In the genomic region with DNA sequence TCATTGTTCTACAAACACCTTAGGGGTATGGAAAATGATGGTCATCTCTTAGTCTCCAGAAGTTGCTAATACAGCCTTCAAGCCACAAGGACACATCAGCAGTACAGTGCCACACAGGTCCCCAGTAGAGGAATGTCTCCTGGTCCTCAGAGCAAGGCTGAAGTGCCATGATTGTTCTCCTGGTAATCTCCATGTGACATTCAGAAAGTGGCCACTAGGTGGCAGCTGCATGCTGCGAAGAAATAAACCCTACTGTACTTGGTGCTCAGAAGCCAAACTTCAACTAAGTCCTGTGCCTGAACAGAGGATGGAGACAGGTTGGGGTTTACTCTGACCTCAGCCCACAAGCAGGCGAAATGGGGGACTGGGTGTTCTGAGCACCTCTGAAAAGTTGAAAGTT, we compare ENCODE assay signal across 9 mouse cellular contexts. TPM values are rescaled to one million over a fixed set of nuclear protein-coding genes. Genes with fewer than 3 reads are reported as not detected.
DNase-seq lines count a peak whose midpoint lies in the region; ATAC-seq and TF ChIP-seq lines count a peak whose summit lies in the region.
"Had no signal": no experiment of that assay in that cellular context is flagged by ENCODE, and none has a peak within 500 bp of the region (broad histone marks: within the 10 kb centered on the region; RNA-seq: fewer than 3 reads in every experiment).

No protein-coding gene starts in this region.

- DNase-seq in MEL (ENCODE audit: low read depth, low spot score), result peak; percentile 86
- DNase-seq in c-Kit-positive CD71-negative TER-119-negative erythroid progenitor cells, embryonic 14.5 days (ENCODE audit: low read depth), result peak; percentile 79
- peak; percentile 71 for DNase-seq in forebrain, embryonic 10.5 days (ENCODE audit: extremely low spot score, low spot score)
- peak; percentile 75 for DNase-seq in layer of hippocampus, adult 9-11 months
- DNase-seq in lung, postnatal 14 days, result peak; percentile 88
- DNase-seq in retina, postnatal 1 day, result peak; percentile 86
- DNase-seq in thymus, postnatal 4 days, result peak; percentile 83

- ATAC-seq in hematopoietic stem cell, adult 5-6 weeks (replicated peaks in 1 of 2; ENCODE audit: insufficient read depth in 1 of 2, low FRiP score in 2 of 2, low TSS enrichment in 1 of 2, low read depth in 1 of 2, poor library complexity in 2 of 2, severe bottlenecking in 2 of 2), result peak; percentile 83 to 95

- H3K9me3 ChIP-seq in MEL (replicated peaks; ENCODE audit: insufficient read depth, low read length), result no peaks in the 10 kb centered on the region
- H3K9me3 ChIP-seq in forebrain, embryonic 10.5 days, result no peaks in the 10 kb centered on the region
- H3K9me3 ChIP-seq: limb, embryonic 15.5 days had no signal

- no peak overlapping the region for H3K27ac ChIP-seq in MEL (ENCODE audit: control insufficient read depth, low read depth, low read length)
- no peak overlapping the region for H3K27ac ChIP-seq in forebrain, embryonic 10.5 days
- H3K27ac ChIP-seq: limb, embryonic 15.5 days had no signal

- no peaks in the 10 kb centered on the region for H3K79me2 ChIP-seq in MEL (ENCODE audit: control insufficient read depth, insufficient read depth, low read length, poor library complexity)

- peaks cover 0 to 2% of the 10 kb centered on the region in 2 experiments; a peak in 1 of 4 replicates for H3K36me3 ChIP-seq in MEL (ENCODE audit: control insufficient read depth in 1 of 2, insufficient read depth in 2 of 2, low read length in 2 of 2)
- no peaks in the 10 kb centered on the region for H3K36me3 ChIP-seq in forebrain, embryonic 10.5 days (replicated peaks)
- H3K36me3 ChIP-seq: limb, embryonic 15.5 days had no signal

- peak; percentile 97 for TF ChIP-seq RAD21 in MEL (IDR thresholded peaks at IDR 0.05; ENCODE audit: low read depth, low read length)

- H3K4me1 ChIP-seq in MEL (ENCODE audit: control insufficient read depth in 1 of 2, insufficient read depth in 2 of 2, low read length in 2 of 2), result no peaks in the 10 kb centered on the region
- no peaks in the 10 kb centered on the region for H3K4me1 ChIP-seq in forebrain, embryonic 10.5 days
- H3K4me1 ChIP-seq: limb, embryonic 15.5 days had no signal

- no peak overlapping the region for H3K4me3 ChIP-seq in MEL (ENCODE audit: control insufficient read depth in 1 of 2, insufficient read depth in 1 of 2, low read depth in 2 of 2, low read length in 2 of 2)
- no peak overlapping the region for H3K4me3 ChIP-seq in forebrain, embryonic 10.5 days
- H3K4me3 ChIP-seq: limb, embryonic 15.5 days had no signal

- no peak overlapping the region for H3K9ac ChIP-seq in MEL (ENCODE audit: control insufficient read depth, low read depth, low read length, poor library complexity, severe bottlenecking)
- H3K9ac ChIP-seq: limb, embryonic 15.5 days had no signal

- no peaks in the 10 kb centered on the region for H3K27me3 ChIP-seq in MEL (ENCODE audit: control insufficient read depth in 1 of 2, insufficient read depth in 2 of 2, low read length in 2 of 2)
- H3K27me3 ChIP-seq in forebrain, embryonic 10.5 days (ENCODE audit: poor library complexity, severe bottlenecking), result no peaks in the 10 kb centered on the region

- TF ChIP-seq CTCF in MEL (IDR thresholded peaks at IDR 0.05 in 2 of 3, conservative IDR thresholded peaks at IDR 0.05 in 1 of 3; ENCODE audit: control insufficient read depth in 1 of 3, insufficient read depth in 1 of 3, low read depth in 2 of 3, low read length in 3 of 3, poor library complexity in 1 of 3, severe bottlenecking in 1 of 3), result peak; percentile 84 to 97 (median 90)

- WGBS in forebrain, embryonic 10.5 days, result 16% methylated on average over 2 of the region's 2 CpGs

- no peak for TF ChIP-seq POLR2A in MEL (IDR thresholded peaks at IDR 0.05; ENCODE audit: control insufficient read depth in 1 of 2, insufficient read depth in 1 of 2, low read depth in 1 of 2, low read length in 2 of 2, poor library complexity in 1 of 2)

- TF ChIP-seq EP300 in MEL (IDR thresholded peaks at IDR 0.05; ENCODE audit: low read depth in 1 of 2, low read length in 2 of 2), result no peak

TF ChIP-seq in MEL, 35 proteins besides CTCF, POLR2A, EP300 and RAD21:
- TF ChIP-seq E2F4 (IDR thresholded peaks at IDR 0.05; ENCODE audit: borderline replicate concordance, low read depth, low read length) (no peak), TCF12 (IDR thresholded peaks at IDR 0.05; ENCODE audit: low read depth, low read length) (no peak), ELF1 (IDR thresholded peaks at IDR 0.05; ENCODE audit: low read depth, low read length) (no peak), UBTF (IDR thresholded peaks at IDR 0.05; ENCODE audit: borderline replicate concordance, insufficient read depth, low read depth, low read length) (no peak), MYB (IDR thresholded peaks at IDR 0.05; ENCODE audit: low read depth, low read length) (no peak), MYC (IDR thresholded peaks at IDR 0.05; ENCODE audit: low read depth, low read length) (peak; percentile 89), MAX (IDR thresholded peaks at IDR 0.05; ENCODE audit: low read length) (peak; percentile 94), ZNF384 (IDR thresholded peaks at IDR 0.05; ENCODE audit: low read depth, low read length) (peak; percentile 62; the same call in 1 of the 2 replicates), TBP (IDR thresholded peaks at IDR 0.05; ENCODE audit: low read depth, low read length) (no peak), ZKSCAN1 (IDR thresholded peaks at IDR 0.05; ENCODE audit: low read depth, low read length) (no peak), USF1 (IDR thresholded peaks at IDR 0.05; ENCODE audit: low read depth, low read length) (peak; percentile 56; the same call in 1 of the 2 replicates), SMC3 (IDR thresholded peaks at IDR 0.05; ENCODE audit: low read depth, low read length) (peak; percentile 99), KAT2A (conservative IDR thresholded peaks at IDR 0.05; ENCODE audit: low read depth, low read length) (no peak), SIN3A (IDR thresholded peaks at IDR 0.05; ENCODE audit: low read length) (0 out of 2 replicates have a peak, but pooled peaks have one; percentile 25), ZC3H11A (IDR thresholded peaks at IDR 0.05; ENCODE audit: low read depth, low read length) (peak; percentile 99), GABPA (IDR thresholded peaks at IDR 0.05; ENCODE audit: low read depth, low read length) (no peak), POLR2AphosphoS5 (IDR thresholded peaks at IDR 0.05; ENCODE audit: borderline replicate concordance, low read depth, low read length) (no peak)

RNA-seq across cellular contexts. Expression of a gene that starts 14.9 kb away (rescaled TPM):
- total RNA-seq in MEL (2012; rRNA removed), result 0.12 and 0.39 TPM in 2 replicates
- polyA plus RNA-seq in MEL (2012; ENCODE audit: insufficient read depth in 1 of 2, insufficient read length in 2 of 2, low read depth in 1 of 2, low replicate concordance in 2 of 2, missing spikeins in 1 of 2), result 1 to 10 TPM in 1 of 2 experiments, not detected in 1; 1.8 TPM
- 0.06 and 0.07 TPM in 2 replicates for polyA plus RNA-seq in forebrain, embryonic 10.5 days (2016; fragmentation: Nextera tagmentation; extraction: Ambion mirVana)
- 14.8 and 15.1 TPM in 2 replicates for total RNA-seq in hematopoietic stem cell, adult 5-6 weeks (2017)

Comparison
In these comparisons a context has a peak if more than half of its experiments do, and no peak if none do; other contexts are left out.
1. RNA of a gene that starts 14.9 kb away (total RNA-seq): 14.8 to 15.1 TPM in hematopoietic stem cell, adult 5-6 weeks; 0.12 to 0.39 TPM in MEL; every median in the first group is over 10 times any median in the second.
2. Peak in every context shown above with its lines, with median percentiles within 50 percentile points of each other: DNase-seq.